In the genomic region with DNA sequence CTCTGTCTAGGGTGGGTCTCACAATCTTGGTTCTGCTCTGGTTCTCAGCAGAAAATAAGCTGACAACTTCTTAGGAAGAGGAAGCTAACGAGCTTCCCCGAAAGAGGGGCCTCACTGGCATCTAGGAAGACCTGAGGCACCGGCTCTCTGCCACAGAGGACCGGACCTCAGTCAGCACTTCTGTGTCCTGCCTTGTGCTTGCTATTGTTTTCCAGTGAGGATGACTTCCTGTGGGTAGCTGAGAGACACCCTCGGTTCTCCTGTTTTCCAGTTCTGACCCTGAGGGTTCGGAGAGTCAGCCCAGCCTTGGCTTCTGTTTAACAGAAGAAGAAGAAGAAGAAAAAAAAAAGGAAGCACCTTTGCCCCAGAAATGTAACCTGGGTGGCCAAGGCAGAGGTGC, we compare ENCODE assay signal across 15 mouse cellular contexts. TPM values are rescaled to one million over a fixed set of nuclear protein-coding genes. Genes with fewer than 3 reads are reported as not detected.
DNase-seq lines count a peak whose midpoint lies in the region; ATAC-seq and TF ChIP-seq lines count a peak whose summit lies in the region.
"Had no signal": no experiment of that assay in that cellular context is flagged by ENCODE, and none has a peak within 500 bp of the region (broad histone marks: within the 10 kb centered on the region; RNA-seq: fewer than 3 reads in every experiment).

No protein-coding gene starts in this region.

- no peak overlapping the region for H3K9ac ChIP-seq in heart, adult 2 months (ENCODE audit: low read depth, low read length)
- no peak overlapping the region for H3K9ac ChIP-seq in kidney, embryonic 15.5 days
- H3K9ac ChIP-seq: forebrain, postnatal 0 days; hindbrain, embryonic 15.5 days had no signal

- no peaks in the 10 kb centered on the region; the same call in 1 of the 2 replicates for H3K79me2 ChIP-seq in heart, adult 2 months (replicated peaks; ENCODE audit: control insufficient read depth, insufficient read depth, low read length)
- H3K79me2 ChIP-seq in macrophage (ENCODE audit: inconsistent target), result peaks cover 7% of the 10 kb centered on the region; the same call in 1 of the 2 replicates

- H3K36me3 ChIP-seq in heart, adult 2 months (ENCODE audit: control insufficient read depth, insufficient read depth, low read length), result 0 out of 2 replicates have a peak, but pooled peaks cover 3% of the 10 kb centered on the region
- no peaks in the 10 kb centered on the region for H3K36me3 ChIP-seq in heart, embryonic 10.5 days
- peaks cover 13% of the 10 kb centered on the region for H3K36me3 ChIP-seq in kidney, embryonic 15.5 days
- no peaks in the 10 kb centered on the region; the same call in 1 of the 2 replicates for H3K36me3 ChIP-seq in macrophage (ENCODE audit: inconsistent target)
- H3K36me3 ChIP-seq: hindbrain, embryonic 15.5 days had no signal

- no peaks in the 10 kb centered on the region for H3K9me3 ChIP-seq in heart, embryonic 10.5 days
- H3K9me3 ChIP-seq in kidney, embryonic 15.5 days (replicated peaks), result no peaks in the 10 kb centered on the region
- H3K9me3 ChIP-seq: hindbrain, embryonic 15.5 days had no signal

- TF ChIP-seq CTCF in heart, adult 2 months (IDR thresholded peaks at IDR 0.05), result no peak

- peak in 1 of 2 experiments; percentile 63 for DNase-seq in heart, adult 2 months
- DNase-seq in heart, embryonic 10.5 days (ENCODE audit: low spot score), result no peak
- peak; percentile 47 to 54 for DNase-seq in lung, postnatal 4 days
- DNase-seq in lung, postnatal 14 days, result no peak
- DNase-seq: B cell, adult 2 months; cerebellum, postnatal 25 days; forebrain, postnatal 0 days; spleen, adult 18-20 months; thymus, adult 2 months had no signal

- 30% methylated on average over 6 of the region's 6 CpGs for WGBS in heart, adult 2 months
- 50% methylated on average over 6 of the region's 6 CpGs for whole genome bisulfite sequencing in heart, embryonic 10.5 days
- WGBS in kidney, embryonic 15.5 days, result 55% methylated on average over 6 of the region's 6 CpGs
- WGBS in macrophage (ENCODE audit: missing documents), result 0% methylated on average over 5 of the region's 6 CpGs

- H3K27me3 ChIP-seq in heart, adult 2 months (ENCODE audit: control insufficient read depth, insufficient read depth, low read length), result no peaks in the 10 kb centered on the region
- H3K27me3 ChIP-seq in heart, embryonic 10.5 days (ENCODE audit: insufficient read depth, poor library complexity, severe bottlenecking), result no peaks in the 10 kb centered on the region
- no peaks in the 10 kb centered on the region for H3K27me3 ChIP-seq in kidney, embryonic 15.5 days
- H3K27me3 ChIP-seq: hindbrain, embryonic 15.5 days had no signal

- TF ChIP-seq EP300 in heart, adult 2 months (IDR thresholded peaks at IDR 0.05; ENCODE audit: insufficient read depth, low read depth, low read length), result no peak

- peaks cover 6% of the 10 kb centered on the region for H3K4me1 ChIP-seq in heart, adult 2 months (ENCODE audit: control insufficient read depth, insufficient read depth, low read length)
- H3K4me1 ChIP-seq in heart, embryonic 10.5 days, result peaks cover 19% of the 10 kb centered on the region
- H3K4me1 ChIP-seq in kidney, embryonic 15.5 days, result peaks cover 44% of the 10 kb centered on the region
- H3K4me1 ChIP-seq: hindbrain, embryonic 15.5 days had no signal

- TF ChIP-seq POLR2A in heart, adult 2 months (IDR thresholded peaks at IDR 0.05; ENCODE audit: insufficient read depth, low read depth, low read length), result no peak

- no peak overlapping the region for H3K4me3 ChIP-seq in heart, adult 2 months
- H3K4me3 ChIP-seq in heart, embryonic 10.5 days, result no peak overlapping the region
- H3K4me3 ChIP-seq in kidney, embryonic 15.5 days (replicated peaks), result no peak overlapping the region
- no peak overlapping the region for H3K4me3 ChIP-seq in macrophage (ENCODE audit: inconsistent target)
- H3K4me3 ChIP-seq: hindbrain, embryonic 15.5 days; layer of hippocampus, adult 2 months had no signal

- intact Hi-C loops in heart, adult 2 months (cut with DNase I), result no loop called here

- peak overlapping the region; percentile 52 for H3K27ac ChIP-seq in heart, adult 2 months
- H3K27ac ChIP-seq in heart, embryonic 10.5 days, result no peak overlapping the region
- H3K27ac ChIP-seq in kidney, embryonic 15.5 days, result peak overlapping the region; percentile 67
- peak overlapping the region; percentile 89 for H3K27ac ChIP-seq in macrophage
- H3K27ac ChIP-seq: hindbrain, embryonic 15.5 days; layer of hippocampus, adult 2 months had no signal

- ATAC-seq in kidney, embryonic 15.5 days (replicated peaks; ENCODE audit: low FRiP score), result no peak
- no peak for ATAC-seq in granulocyte monocyte progenitor cell, adult 5-6 weeks (replicated peaks; ENCODE audit: poor library complexity, severe bottlenecking)
- no peak for ATAC-seq in activated CD4-positive, CD25-positive, alpha-beta regulatory T cell, adult 4 months
- ATAC-seq: forebrain, postnatal 0 days had no signal

- no peak overlapping the region for H3K4me2 ChIP-seq in kidney, embryonic 15.5 days
- H3K4me2 ChIP-seq: hindbrain, embryonic 15.5 days had no signal

RNA-seq across cellular contexts. Expression of a gene that starts 5.5 kb away (rescaled TPM):
- total RNA-seq in heart, adult 2 months (2021), result 10 to 100 TPM; 24.6 to 27.9 TPM
- polyA plus RNA-seq in heart, adult 2 months (2012; rRNA removed), result 52.2 and 64.5 TPM in 2 replicates
- polyA plus RNA-seq in heart, embryonic 10.5 days (2016; fragmentation: Nextera tagmentation; extraction: Ambion mirVana), result 270 and 314 TPM in 2 replicates
- polyA plus RNA-seq in kidney, embryonic 15.5 days (2015; fragmentation: Nextera tagmentation; extraction: Ambion mirVana), result 322 and 362 TPM in 2 replicates
- total RNA-seq in macrophage (2018; cell fraction: chromatin; rRNA removed), result 10 to 100 TPM in 1 of 26 experiments, 1 to 10 TPM in 2, under 1 TPM in 5, not detected in 18; 0.66 to 79.3 (median 0.84) TPM
- total RNA-seq in macrophage (2018; cell fraction: cytosol; rRNA removed), result 1 to 10 TPM in 17 of 26 experiments, under 1 TPM in 9; 0.47 to 3.4 (median 1.1) TPM
- total RNA-seq in macrophage (2018; cell fraction: nucleus; rRNA removed), result 10 to 100 TPM in 1 of 26 experiments, 1 to 10 TPM in 3, under 1 TPM in 9, not detected in 13; 0.29 to 14.4 (median 0.74) TPM
- polyA plus RNA-seq in macrophage (2018), result 0.67 to 5.1 TPM (median 3.1 TPM) in 3 replicates
- 2.2 and 11.6 TPM in 2 replicates for total RNA-seq in granulocyte monocyte progenitor cell, adult 5-6 weeks (2014; fragmentation: Nextera tagmentation)
- 4.1 and 7.0 TPM in 2 replicates for total RNA-seq in granulocyte monocyte progenitor cell, adult 5-6 weeks (2017)
- polyA plus RNA-seq in activated CD4-positive, CD25-positive, alpha-beta regulatory T cell, adult 4 months (2017; shearing (Covaris generic)), result 1 to 10 TPM; 4.7 to 5.4 TPM

RNA-seq across cellular contexts. Expression of a gene that starts 6.2 kb away (rescaled TPM):
- total RNA-seq in heart, adult 2 months (2021), result 10 to 100 TPM; 60.3 to 67.5 TPM
- polyA plus RNA-seq in heart, adult 2 months (2012; rRNA removed), result 82.8 and 100 TPM in 2 replicates
- polyA plus RNA-seq in heart, embryonic 10.5 days (2016; fragmentation: Nextera tagmentation; extraction: Ambion mirVana), result 7.8 and 10.2 TPM in 2 replicates
- 78.0 and 93.5 TPM in 2 replicates for polyA plus RNA-seq in kidney, embryonic 15.5 days (2015; fragmentation: Nextera tagmentation; extraction: Ambion mirVana)
- total RNA-seq in macrophage (2018; cell fraction: chromatin; rRNA removed), result 10 to 100 TPM in 14 of 26 experiments, 1 to 10 TPM in 12; 2.2 to 66.1 (median 11.3) TPM
- 100 to 1,000 TPM in 13 of 26 experiments, 10 to 100 TPM in 13; 37.8 to 269 (median 128) TPM for total RNA-seq in macrophage (2018; cell fraction: cytosol; rRNA removed)
- 100 to 1,000 TPM in 12 of 26 experiments, 10 to 100 TPM in 14; 41.4 to 267 (median 88.4) TPM for total RNA-seq in macrophage (2018; cell fraction: nucleus; rRNA removed)
- polyA plus RNA-seq in macrophage (2018), result 84.4 to 284 TPM (median 160 TPM) in 3 replicates
- total RNA-seq in granulocyte monocyte progenitor cell, adult 5-6 weeks (2014; fragmentation: Nextera tagmentation), result 2.1 and 3.8 TPM in 2 replicates
- 2.7 and 3.6 TPM in 2 replicates for total RNA-seq in granulocyte monocyte progenitor cell, adult 5-6 weeks (2017)
- 1 to 10 TPM in 1 of 2 experiments, under 1 TPM in 1; 0.78 to 1.1 TPM for polyA plus RNA-seq in activated CD4-positive, CD25-positive, alpha-beta regulatory T cell, adult 4 months (2017; shearing (Covaris generic))

RNA-seq across cellular contexts. Expression of a gene that starts 26.8 kb away (rescaled TPM):
- total RNA-seq in heart, adult 2 months (2021), result 100 to 1,000 TPM; 534 to 613 TPM
- 186 and 258 TPM in 2 replicates for polyA plus RNA-seq in heart, adult 2 months (2012; rRNA removed)
- polyA plus RNA-seq in heart, embryonic 10.5 days (2016; fragmentation: Nextera tagmentation; extraction: Ambion mirVana), result 1,266 and 1,534 TPM in 2 replicates
- 1,536 and 1,655 TPM in 2 replicates for polyA plus RNA-seq in kidney, embryonic 15.5 days (2015; fragmentation: Nextera tagmentation; extraction: Ambion mirVana)
- total RNA-seq in macrophage (2018; cell fraction: chromatin; rRNA removed), result 100 to 1,000 TPM in 1 of 26 experiments, 10 to 100 TPM in 25; 12.6 to 209 (median 27.9) TPM
- 1,000 to 10,000 TPM in 12 of 26 experiments, 100 to 1,000 TPM in 14; 469 to 1,924 (median 792) TPM for total RNA-seq in macrophage (2018; cell fraction: cytosol; rRNA removed)
- total RNA-seq in macrophage (2018; cell fraction: nucleus; rRNA removed), result 100 to 1,000 TPM in 14 of 26 experiments, 10 to 100 TPM in 12; 53.1 to 199 (median 101) TPM
- 1,184 to 1,556 TPM (median 1,388 TPM) in 3 replicates for polyA plus RNA-seq in macrophage (2018)
- total RNA-seq in granulocyte monocyte progenitor cell, adult 5-6 weeks (2014; fragmentation: Nextera tagmentation), result 3,834 and 4,027 TPM in 2 replicates
- 963 and 1,110 TPM in 2 replicates for total RNA-seq in granulocyte monocyte progenitor cell, adult 5-6 weeks (2017)
- polyA plus RNA-seq in activated CD4-positive, CD25-positive, alpha-beta regulatory T cell, adult 4 months (2017; shearing (Covaris generic)), result 1,000 to 10,000 TPM; 4,562 to 5,652 TPM

RNA-seq across cellular contexts. Expression of a gene that starts 31.1 kb away (rescaled TPM):
- total RNA-seq in heart, adult 2 months (2021), result 100 to 1,000 TPM; 561 to 659 TPM
- 915 and 1,061 TPM in 2 replicates for polyA plus RNA-seq in heart, adult 2 months (2012; rRNA removed)
- polyA plus RNA-seq in heart, embryonic 10.5 days (2016; fragmentation: Nextera tagmentation; extraction: Ambion mirVana), result 873 and 1,060 TPM in 2 replicates
- 1,248 and 1,360 TPM in 2 replicates for polyA plus RNA-seq in kidney, embryonic 15.5 days (2015; fragmentation: Nextera tagmentation; extraction: Ambion mirVana)
- 100 to 1,000 TPM in 17 of 26 experiments, 10 to 100 TPM in 9; 38.7 to 450 (median 112) TPM for total RNA-seq in macrophage (2018; cell fraction: chromatin; rRNA removed)
- total RNA-seq in macrophage (2018; cell fraction: cytosol; rRNA removed), result 1,000 to 10,000 TPM in 22 of 26 experiments, 100 to 1,000 TPM in 4; 829 to 2,559 (median 1,296) TPM
- 100 to 1,000 TPM; 139 to 424 (median 252) TPM for total RNA-seq in macrophage (2018; cell fraction: nucleus; rRNA removed)
- polyA plus RNA-seq in macrophage (2018), result 804 to 2,026 TPM (median 1,578 TPM) in 3 replicates
- total RNA-seq in granulocyte monocyte progenitor cell, adult 5-6 weeks (2014; fragmentation: Nextera tagmentation), result 3,523 and 3,605 TPM in 2 replicates
- 3,792 and 4,750 TPM in 2 replicates for total RNA-seq in granulocyte monocyte progenitor cell, adult 5-6 weeks (2017)
- 1,000 to 10,000 TPM; 7,090 to 8,122 TPM for polyA plus RNA-seq in activated CD4-positive, CD25-positive, alpha-beta regulatory T cell, adult 4 months (2017; shearing (Covaris generic))

RNA-seq across cellular contexts. Expression of a gene that starts 35.0 kb away (rescaled TPM):
- total RNA-seq in heart, adult 2 months (2021), result 1 to 10 TPM; 5.5 to 6.2 TPM
- polyA plus RNA-seq in heart, adult 2 months (2012; rRNA removed), result 19.8 and 23.6 TPM in 2 replicates
- polyA plus RNA-seq in heart, embryonic 10.5 days (2016; fragmentation: Nextera tagmentation; extraction: Ambion mirVana), result 15.0 and 16.8 TPM in 2 replicates
- 33.7 and 36.2 TPM in 2 replicates for polyA plus RNA-seq in kidney, embryonic 15.5 days (2015; fragmentation: Nextera tagmentation; extraction: Ambion mirVana)
- 10 to 100 TPM; 14.8 to 59.6 (median 39.2) TPM for total RNA-seq in macrophage (2018; cell fraction: chromatin; rRNA removed)
- total RNA-seq in macrophage (2018; cell fraction: cytosol; rRNA removed), result 10 to 100 TPM; 22.0 to 50.5 (median 33.5) TPM
- total RNA-seq in macrophage (2018; cell fraction: nucleus; rRNA removed), result 10 to 100 TPM; 16.0 to 74.9 (median 54.3) TPM
- polyA plus RNA-seq in macrophage (2018), result 19.0 to 31.7 TPM (median 28.6 TPM) in 3 replicates
- 6.8 and 9.4 TPM in 2 replicates for total RNA-seq in granulocyte monocyte progenitor cell, adult 5-6 weeks (2014; fragmentation: Nextera tagmentation)
- 4.8 and 5.3 TPM in 2 replicates for total RNA-seq in granulocyte monocyte progenitor cell, adult 5-6 weeks (2017)
- 1 to 10 TPM in 1 of 2 experiments, under 1 TPM in 1; 0.41 to 1.2 TPM for polyA plus RNA-seq in activated CD4-positive, CD25-positive, alpha-beta regulatory T cell, adult 4 months (2017; shearing (Covaris generic))

Comparison
In these comparisons a context has a peak if more than half of its experiments do, and no peak if none do; other contexts are left out.
1. DNase-seq: peak in lung, postnatal 4 days (2 of 2); none in heart, embryonic 10.5 days (single experiment) and lung, postnatal 14 days (single experiment).